Mouse (Mus musculus) neural tube, embryonic 12.5 days (tissue): Measurements from ENCODE around the gene Insl5. TPM values are rescaled to one million over a fixed set of nuclear protein-coding genes. Genes with fewer than 3 reads are reported as not detected.

ENCODE experiments used
- ATAC-seq: fragments of 200-750 bp; cut with Nextera tagmentation; 2 replicates; pipeline ENCODE4 v1.8.0; 2017; ENCODE audit warnings: low read depth, mild to moderate bottlenecking, moderate TSS enrichment, moderate library complexity; ENCODE audit not compliant: low FRiP score
- H3K27ac ChIP-seq: fragments of 300-500 bp; sonication (generic); 2 replicates; pipeline ENCODE4 v1.5.1; 2016
- H3K27me3 ChIP-seq: fragments of 300-500 bp; sonication (generic); replicated peaks from 2 replicates; pipeline ENCODE4 v1.6.1; 2016; ENCODE audit warnings: mild to moderate bottlenecking
- H3K36me3 ChIP-seq: fragments of 300-500 bp; sonication (generic); 2 replicates; pipeline ENCODE4 v1.6.1; 2016; ENCODE audit warnings: mild to moderate bottlenecking
- H3K4me1 ChIP-seq: fragments of 300-500 bp; sonication (generic); 2 replicates; pipeline ENCODE4 v1.6.1; 2016
- H3K4me2 ChIP-seq: fragments of 300-500 bp; sonication (generic); replicated peaks from 2 replicates; pipeline ENCODE4 v1.6.1; 2016; ENCODE audit warnings: mild to moderate bottlenecking
- H3K4me3 ChIP-seq: fragments of 300-500 bp; sonication (generic); 2 replicates; pipeline ENCODE4 v1.5.1; 2016
- H3K9ac ChIP-seq: fragments of 300-500 bp; sonication (generic); 2 replicates; pipeline ENCODE4 v1.6.1; 2016; ENCODE audit warnings: mild to moderate bottlenecking
- H3K9me3 ChIP-seq: fragments of 300-500 bp; sonication (generic); 2 replicates; pipeline ENCODE4 v1.6.1; 2016; ENCODE audit warnings: mild to moderate bottlenecking
- WGBS: fragments of 180-500 bp; shearing (Covaris S2); methylation state at CpG from one replicate; pipeline ENCODE4 v1.1.7; 2016; 5-methylcytosine and 5-hydroxymethylcytosine counted together
- polyA plus RNA-seq: library from polyadenylated mRNA; unstranded; fragments of >200 nt; fragmentation: Nextera tagmentation; extraction: Ambion mirVana; gene quantifications from 2 replicates; pipeline ENCODE4 v1.2.1, GENCODE M21; 2016

Gene Insl5
- polyA plus RNA-seq, 1 experiment from 2014 or later, result 0.29 TPM

DNA sequence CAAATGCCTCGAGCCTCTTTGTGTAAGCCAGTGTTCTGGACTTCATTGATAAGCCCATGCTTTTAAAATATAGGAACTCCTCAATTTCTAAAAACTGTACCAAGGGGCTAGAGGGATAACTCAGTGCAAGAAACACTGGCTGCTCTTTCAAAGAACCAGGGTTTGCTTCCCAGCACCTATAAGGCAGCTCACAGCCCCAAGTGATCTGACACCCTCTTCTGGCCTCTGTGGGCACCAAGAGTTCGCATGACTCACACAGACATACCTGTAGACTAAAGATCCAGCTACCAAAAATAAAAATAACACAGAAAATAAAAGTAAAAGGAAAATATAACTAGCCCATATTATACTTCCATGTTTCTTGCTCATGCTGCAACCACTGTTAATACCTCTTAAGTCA lies 38.9 kb downstream of the Insl5 start:
- Histone ChIP-seq H3K4me2 (no peak overlapping the region), H3K9ac (no peak overlapping the region), H3K36me3 (no peaks in the 10 kb centered on the region), H3K27ac (no peak overlapping the region), H3K4me3 (no peak overlapping the region), H3K27me3 (no peaks in the 10 kb centered on the region), H3K4me1 (no peaks in the 10 kb centered on the region), H3K9me3 (no peaks in the 10 kb centered on the region)
- ATAC-seq, result no peak
- WGBS, result 79% methylated on average over 2 of the region's 2 CpGs

DNA sequence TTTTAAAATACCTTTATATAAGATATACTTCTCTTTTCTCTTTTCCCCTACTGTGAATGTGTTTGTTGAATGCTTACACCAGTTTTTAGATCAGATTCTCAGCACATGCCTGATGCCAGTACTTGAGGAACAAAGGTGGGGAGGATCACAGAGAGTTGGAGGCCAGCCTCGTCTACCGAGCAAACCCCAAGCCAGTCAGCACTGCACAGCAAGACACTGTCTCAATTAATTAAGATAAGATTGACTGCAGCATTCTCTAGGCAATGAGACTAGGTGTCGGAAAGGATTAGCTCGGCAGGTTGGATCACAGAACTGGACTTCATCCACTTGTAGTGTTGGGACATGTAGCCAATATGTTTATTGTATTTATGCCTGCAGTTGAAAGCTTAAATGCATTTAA lies 39.3 kb downstream of the Insl5 start:
- H3K4me3 ChIP-seq, result no peak overlapping the region
- H3K36me3 ChIP-seq, result no peaks in the 10 kb centered on the region
- 0 out of 2 replicates have a peak, but pooled peaks have one; percentile 33 for ATAC-seq
- WGBS, result 70% methylated on average over 4 of the region's 4 CpGs
- no peaks in the 10 kb centered on the region for H3K27me3 ChIP-seq
- no peak overlapping the region for H3K9ac ChIP-seq
- H3K4me1 ChIP-seq, result no peaks in the 10 kb centered on the region
- no peak overlapping the region for H3K27ac ChIP-seq
- no peaks in the 10 kb centered on the region for H3K9me3 ChIP-seq
- H3K4me2 ChIP-seq, result no peak overlapping the region

DNA sequence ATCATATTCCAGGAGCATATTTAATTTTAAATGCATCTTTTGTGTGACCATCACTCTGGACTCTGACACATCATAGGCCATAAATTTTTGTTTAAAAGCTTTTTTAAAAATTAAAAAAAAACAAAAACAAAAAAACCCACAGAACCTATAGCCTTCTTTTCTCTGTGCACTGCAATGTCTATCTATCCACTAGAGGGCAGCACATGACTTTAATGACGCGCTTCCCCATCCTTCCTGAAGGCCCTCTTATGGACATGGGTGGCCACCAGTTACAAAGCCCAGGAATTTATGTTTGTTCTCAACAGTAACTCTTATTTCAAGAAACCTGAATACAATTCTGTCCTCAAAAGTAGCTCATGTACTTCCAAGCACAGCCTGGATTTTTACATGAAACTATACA lies 39.7 kb downstream of the Insl5 start:
- Histone ChIP-seq H3K27ac (no peak overlapping the region), H3K4me3 (no peak overlapping the region), H3K27me3 (no peaks in the 10 kb centered on the region), H3K36me3 (no peaks in the 10 kb centered on the region), H3K9ac (no peak overlapping the region), H3K4me2 (no peak overlapping the region), H3K9me3 (no peaks in the 10 kb centered on the region), H3K4me1 (no peaks in the 10 kb centered on the region)
- 0% methylated on average over 2 of the region's 2 CpGs for WGBS
- ATAC-seq, result peak; percentile 76

DNA sequence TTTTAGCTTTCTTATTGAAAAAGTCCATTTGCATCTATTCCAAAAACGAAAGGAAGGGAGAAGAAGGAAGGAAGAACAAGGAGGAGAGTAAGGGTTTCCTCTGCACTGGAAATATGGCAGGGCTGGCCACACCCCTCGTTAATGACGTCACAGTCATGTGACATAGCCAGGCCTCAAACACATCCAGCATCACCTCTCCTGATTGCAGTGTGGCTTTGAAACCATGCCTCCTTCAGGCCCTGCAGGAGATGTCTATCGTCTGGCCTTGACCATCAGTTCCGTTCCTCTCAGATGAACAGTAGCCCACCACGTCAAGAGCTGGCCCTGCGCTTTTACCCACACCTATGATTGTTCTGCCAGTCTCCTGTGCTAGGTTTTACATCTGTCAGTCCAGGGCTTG lies 40.5 kb downstream of the Insl5 start:
- WGBS, result 79% methylated on average over 7 of the region's 7 CpGs
- ATAC-seq, result 0 out of 2 replicates have a peak, but pooled peaks have one; percentile 25

DNA sequence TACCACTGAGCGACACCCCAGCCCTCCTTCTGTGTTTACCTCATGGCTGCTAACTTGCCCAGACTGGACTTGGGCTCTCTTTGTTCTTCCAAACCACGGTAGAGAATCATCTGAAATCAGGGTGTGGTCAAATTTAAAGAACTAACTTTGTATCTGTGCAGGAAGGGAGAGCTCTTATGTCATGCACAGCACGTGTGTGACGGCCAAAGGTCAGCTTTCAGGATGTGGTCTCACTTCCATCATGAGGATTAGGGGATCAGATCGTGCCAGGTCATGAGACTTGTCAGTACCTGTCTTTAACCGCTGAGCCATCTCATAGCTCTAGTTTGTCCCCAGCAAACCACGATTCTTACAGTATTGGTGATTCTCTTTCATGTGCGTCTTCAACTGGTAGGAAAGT lies 44.9 kb downstream of the Insl5 start:
- no peak for ATAC-seq
- H3K27ac ChIP-seq, result no peak overlapping the region
- H3K9ac ChIP-seq, result no peak overlapping the region
- H3K27me3 ChIP-seq, result peaks cover 5% of the 10 kb centered on the region; the same call in 1 of the 2 replicates
- no peak overlapping the region for H3K4me2 ChIP-seq
- peaks cover 11% of the 10 kb centered on the region for H3K4me1 ChIP-seq
- no peak overlapping the region for H3K4me3 ChIP-seq
- 91% methylated on average over 8 of the region's 8 CpGs for WGBS
- no peaks in the 10 kb centered on the region for H3K36me3 ChIP-seq
- no peaks in the 10 kb centered on the region for H3K9me3 ChIP-seq

More for the DNA sequence above, 40.5 kb downstream of the Insl5 start:
- H3K36me3 ChIP-seq, result no peaks in the 10 kb centered on the region
- no peak overlapping the region for H3K4me2 ChIP-seq
- no peak overlapping the region for H3K4me3 ChIP-seq
- no peak overlapping the region for H3K9ac ChIP-seq
- no peaks in the 10 kb centered on the region for H3K27me3 ChIP-seq
- no peaks in the 10 kb centered on the region for H3K4me1 ChIP-seq
- H3K27ac ChIP-seq, result no peak overlapping the region
- no peaks in the 10 kb centered on the region for H3K9me3 ChIP-seq

DNA sequence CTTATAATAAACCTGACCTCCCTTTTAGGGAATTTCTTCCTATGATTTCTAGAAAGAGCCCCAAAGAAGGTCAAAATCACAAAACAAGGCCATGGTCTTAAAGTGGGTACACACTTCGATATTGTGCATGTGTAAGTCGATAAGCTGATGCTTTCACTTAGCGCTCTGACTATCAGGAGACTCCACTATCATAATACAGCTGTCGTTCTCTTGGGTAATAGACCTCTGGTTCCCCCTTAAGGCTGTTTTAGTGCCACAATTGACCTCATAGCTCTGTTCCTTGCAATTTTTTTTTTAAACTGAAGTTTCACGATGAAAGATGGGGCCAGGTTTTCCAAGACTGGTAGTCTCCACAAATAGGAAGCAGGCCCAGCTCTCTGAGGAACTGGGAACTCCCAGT lies 47.3 kb downstream of the Insl5 start:
- Histone ChIP-seq H3K4me2 (peak overlapping the region; percentile 64; the same call in 1 of the 2 replicates), H3K9ac (no peak overlapping the region)
- 61% methylated on average over 5 of the region's 5 CpGs for WGBS

DNA sequence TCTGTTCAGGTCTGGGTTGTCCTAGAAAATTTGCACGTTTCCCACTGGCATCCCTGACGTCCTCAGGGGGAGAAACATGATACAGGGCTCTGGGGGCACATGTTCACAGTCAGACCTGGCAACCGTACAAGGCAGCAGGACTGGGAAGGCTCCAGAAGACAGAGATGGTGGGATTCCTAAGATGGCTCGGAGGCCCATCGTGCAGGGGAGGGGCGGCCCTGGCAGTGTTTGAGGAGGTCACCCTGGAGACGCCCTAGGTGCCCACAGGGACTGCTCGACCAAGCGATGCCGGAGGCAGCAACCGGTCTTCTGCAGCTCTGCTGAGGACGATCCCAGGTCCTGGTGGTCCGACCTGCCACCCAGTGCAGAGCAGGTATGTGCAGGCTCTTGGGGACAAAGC lies 48.2 kb downstream of the Insl5 start, which contains the start of gene Tctex1d1:
Gene Tctex1d1, plus strand, starts transcription at position 167 of the 400 bp plus-strand sequence.
- peaks cover 5% of the 10 kb centered on the region; the same call in 1 of the 2 replicates for H3K27me3 ChIP-seq
- no peak within 1 kb of the TSS for H3K27ac ChIP-seq
- peak within 1 kb of the TSS; percentile 33; the same call in 1 of the 2 replicates for H3K9ac ChIP-seq
- peak within 1 kb of the TSS; percentile 23 for H3K4me3 ChIP-seq
- no peaks in the 10 kb centered on the region for H3K36me3 ChIP-seq
- WGBS, result 4% methylated on average over 13 of the region's 13 CpGs
- H3K4me1 ChIP-seq, result peaks cover 15% of the 10 kb centered on the region
- H3K9me3 ChIP-seq, result no peaks in the 10 kb centered on the region
- peak within 1 kb of the TSS; percentile 64 for H3K4me2 ChIP-seq
- ATAC-seq, result peak; percentile 72

More for the DNA sequence above, 47.3 kb downstream of the Insl5 start:
- Histone ChIP-seq H3K27ac (no peak overlapping the region), H3K4me1 (peaks cover 15% of the 10 kb centered on the region), H3K9me3 (no peaks in the 10 kb centered on the region), H3K36me3 (no peaks in the 10 kb centered on the region), H3K27me3 (peaks cover 5% of the 10 kb centered on the region; the same call in 1 of the 2 replicates), H3K4me3 (no peak overlapping the region)
- no peak for ATAC-seq

DNA sequence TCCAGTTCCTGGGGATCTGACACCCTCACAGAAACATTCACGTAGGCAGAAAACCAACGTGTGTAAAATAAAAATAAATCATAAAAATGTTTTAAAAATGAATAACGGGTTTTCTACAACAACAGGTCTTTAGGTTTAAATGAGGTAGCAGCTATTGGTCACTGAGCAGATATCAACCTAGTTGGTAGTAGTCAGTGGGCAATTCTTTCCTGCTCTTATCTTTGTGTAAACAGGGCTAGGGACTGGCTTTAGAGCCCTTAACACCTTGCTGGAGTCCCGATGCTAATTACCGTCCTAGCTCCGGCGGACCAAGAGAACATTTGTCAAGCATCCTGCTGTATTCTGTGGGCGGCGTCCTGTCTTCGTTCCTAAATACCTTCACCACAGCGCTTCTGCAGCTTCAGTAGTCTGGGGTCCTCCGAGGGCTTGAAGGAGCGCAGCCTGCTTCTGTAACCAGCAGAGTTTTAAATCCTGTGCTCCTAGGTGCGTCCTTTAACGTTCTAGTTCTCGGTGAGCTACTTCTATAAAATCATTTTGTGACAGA lies 48.8 kb downstream of the Insl5 start:
- Histone ChIP-seq H3K36me3 (no peaks in the 10 kb centered on the region), H3K27ac (no peak overlapping the region), H3K9ac (no peak overlapping the region), H3K4me2 (peak overlapping the region; percentile 64), H3K27me3 (peaks cover 5% of the 10 kb centered on the region; the same call in 1 of the 2 replicates), H3K4me3 (peak overlapping the region; percentile 23; the same call in 1 of the 2 replicates), H3K9me3 (no peaks in the 10 kb centered on the region), H3K4me1 (peaks cover 15% of the 10 kb centered on the region)
- WGBS, result 12% methylated on average over 16 of the region's 16 CpGs
- 0 out of 2 replicates have a peak, but pooled peaks have one; percentile 14 for ATAC-seq

GRCm38 (mm10) chr4:102976290-102977275 lies 50.1 kb downstream of the Insl5 start:
- Histone ChIP-seq H3K4me1 (peaks cover 15% of the 10 kb centered on the region), H3K9me3 (no peaks in the 10 kb centered on the region), H3K4me3 (no peak overlapping the region), H3K27ac (no peak overlapping the region), H3K36me3 (no peaks in the 10 kb centered on the region), H3K4me2 (no peak overlapping the region), H3K27me3 (peaks cover 5% of the 10 kb centered on the region; the same call in 1 of the 2 replicates), H3K9ac (no peak overlapping the region)
- WGBS, result 22% methylated on average over 12 of the region's 12 CpGs
- no peak for ATAC-seq

DNA sequence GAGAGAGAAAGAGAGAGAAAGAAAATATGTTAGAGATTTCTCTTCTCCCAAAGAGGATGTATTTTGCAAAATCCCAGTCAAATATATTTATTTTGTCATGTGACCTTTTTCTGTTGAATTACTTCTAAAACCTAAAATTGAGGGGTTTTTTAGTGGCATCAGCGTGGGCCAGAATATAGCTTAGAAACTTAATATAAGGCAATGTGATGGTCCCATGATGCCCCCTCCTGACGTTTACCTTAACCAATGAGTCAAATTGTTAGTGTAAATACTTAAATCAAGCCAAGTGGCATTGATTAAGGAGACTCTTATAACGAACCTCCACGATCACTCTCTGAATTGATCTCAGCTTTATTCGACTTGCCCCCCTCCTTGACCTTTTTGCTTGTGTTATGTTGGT lies 52.5 kb downstream of the Insl5 start:
- ATAC-seq, result no peak
- peaks cover 5% of the 10 kb centered on the region; the same call in 1 of the 2 replicates for H3K27me3 ChIP-seq
- WGBS, result 72% methylated on average over 5 of the region's 5 CpGs
- no peak overlapping the region for H3K27ac ChIP-seq
- peaks cover 15% of the 10 kb centered on the region for H3K4me1 ChIP-seq
- H3K4me2 ChIP-seq, result no peak overlapping the region
- H3K9me3 ChIP-seq, result no peaks in the 10 kb centered on the region
- H3K9ac ChIP-seq, result no peak overlapping the region
- H3K4me3 ChIP-seq, result no peak overlapping the region
- H3K36me3 ChIP-seq, result no peaks in the 10 kb centered on the region

- Histone ChIP-seq H3K9me3 (no peaks in the 10 kb centered on the region), H3K4me2 (no peak overlapping the region), H3K27me3 (no peaks in the 10 kb centered on the region), H3K9ac (no peak overlapping the region), H3K4me1 (peaks cover 4% of the 10 kb centered on the region), H3K36me3 (no peaks in the 10 kb centered on the region; the same call in 1 of the 2 replicates), H3K27ac (no peak overlapping the region), H3K4me3 (no peak overlapping the region)
- no peak for ATAC-seq
- 90% methylated on average over 3 of the region's 3 CpGs for WGBS
Measured at GRCm38 (mm10) chr4:102972071-102972470, 54.6 kb downstream of the Insl5 start.

- peaks cover 4% of the 10 kb centered on the region; the same call in 1 of the 2 replicates for H3K36me3 ChIP-seq
- H3K27me3 ChIP-seq, result no peaks in the 10 kb centered on the region
- H3K4me3 ChIP-seq, result no peak overlapping the region
- ATAC-seq, result no peak
- peaks cover 2% of the 10 kb centered on the region; the same call in 1 of the 2 replicates for H3K4me1 ChIP-seq
- 78% methylated on average over 5 of the region's 5 CpGs for WGBS
- H3K27ac ChIP-seq, result no peak overlapping the region
- no peak overlapping the region for H3K4me2 ChIP-seq
- no peaks in the 10 kb centered on the region for H3K9me3 ChIP-seq
- no peak overlapping the region for H3K9ac ChIP-seq
Measured at GRCm38 (mm10) chr4:102971159-102971558, 55.5 kb downstream of the Insl5 start.
